In the genomic region with DNA sequence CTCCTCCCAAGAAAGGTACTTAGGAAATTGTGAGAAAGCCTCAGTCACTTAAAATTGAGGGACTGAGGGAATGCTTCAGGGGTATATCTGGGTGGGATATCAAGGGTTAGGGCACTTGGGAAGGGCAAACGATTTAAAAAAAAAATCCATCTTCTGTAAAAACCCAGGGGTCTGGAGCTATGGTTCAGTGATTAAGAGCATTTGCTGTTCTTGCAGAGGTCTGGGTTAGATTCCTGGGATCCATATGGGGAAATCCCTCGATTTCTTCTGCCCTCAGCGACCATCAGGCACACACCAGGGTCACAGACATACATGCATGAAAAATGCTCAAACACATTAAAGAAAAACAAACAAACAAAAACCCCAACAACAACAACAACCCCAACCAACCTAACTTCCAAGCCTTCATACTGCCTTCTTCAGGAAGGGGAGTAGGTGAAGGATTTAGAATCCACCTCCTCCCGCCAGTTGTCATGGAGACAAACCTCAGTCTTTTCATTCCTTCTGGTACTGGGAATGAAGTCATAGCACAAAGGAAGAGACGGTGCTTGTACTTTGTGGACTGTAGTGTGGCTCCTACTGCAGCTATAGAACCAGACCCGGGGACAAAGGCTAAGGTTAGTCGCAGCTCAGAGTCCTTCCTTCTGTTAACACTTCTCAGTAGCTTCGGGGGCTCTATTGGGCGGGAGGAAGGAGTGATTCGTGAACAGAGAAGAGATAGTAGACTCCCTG, we compare ENCODE assay signal across 8 mouse cellular contexts. TPM values are rescaled to one million over a fixed set of nuclear protein-coding genes. Genes with fewer than 3 reads are reported as not detected.
DNase-seq lines count a peak whose midpoint lies in the region; ATAC-seq and TF ChIP-seq lines count a peak whose summit lies in the region.

No protein-coding gene starts in this region.

- no peak for TF ChIP-seq CTCF in liver, adult 2 months (IDR thresholded peaks at IDR 0.05; ENCODE audit: low read depth, low read length)

- TF ChIP-seq POLR2A in liver, adult 2 months (IDR thresholded peaks at IDR 0.05; ENCODE audit: extremely low read depth, insufficient read depth, low read length), result no peak

- no peaks in the 10 kb centered on the region for H3K36me3 ChIP-seq in liver, adult 2 months (ENCODE audit: control insufficient read depth, insufficient read depth, low read length)
- H3K36me3 ChIP-seq in hindbrain, embryonic 10.5 days, result 0 out of 2 replicates have a peak, but pooled peaks cover 4% of the 10 kb centered on the region

- intact Hi-C loops in gastrocnemius, postnatal 36 days (cut with DNase I), result loop anchor here (10.0 kb wide), 1 partner anchor 263 kb away; no protein-coding TSS in a partner anchor
- intact Hi-C loops in left cerebral cortex, postnatal 36 days (cut with DNase I), result loop anchor here (1.0 to 10.0 kb wide), 3 partner anchors 51 to 153 kb away; no protein-coding TSS in a partner anchor

- peak overlapping the region; percentile 86 for H3K27ac ChIP-seq in liver, adult 2 months (replicated peaks; ENCODE audit: insufficient read depth, low read depth, low read length)
- peak overlapping the region; percentile 77 for H3K27ac ChIP-seq in brown adipose tissue, adult 24 weeks (replicated peaks; ENCODE audit: low read depth, low read length)
- peak overlapping the region; percentile 99 for H3K27ac ChIP-seq in hindbrain, embryonic 10.5 days

- peak overlapping the region; percentile 77 for H3K9ac ChIP-seq in liver, adult 2 months (ENCODE audit: low read depth, low read length)

- no peaks in the 10 kb centered on the region for H3K9me3 ChIP-seq in hindbrain, embryonic 10.5 days

- H3K4me3 ChIP-seq in liver, adult 2 months (ENCODE audit: insufficient read depth, low read depth, low read length), result peak overlapping the region; percentile 67
- H3K4me3 ChIP-seq in brown adipose tissue, adult 24 weeks (ENCODE audit: insufficient read depth, low read depth, low read length), result peak overlapping the region; percentile 86
- peak overlapping the region; percentile 89 for H3K4me3 ChIP-seq in hindbrain, embryonic 10.5 days

- no peaks in the 10 kb centered on the region for H3K27me3 ChIP-seq in liver, adult 2 months (ENCODE audit: control insufficient read depth, insufficient read depth, low read length)
- H3K27me3 ChIP-seq in hindbrain, embryonic 10.5 days (ENCODE audit: insufficient read depth, poor library complexity, severe bottlenecking), result no peaks in the 10 kb centered on the region

- WGBS in liver, adult 2 months, result 8% methylated on average over 10 of the region's 10 CpGs
- WGBS in hindbrain, embryonic 10.5 days, result 4% methylated on average over 10 of the region's 10 CpGs

- peaks cover 6% of the 10 kb centered on the region for H3K4me1 ChIP-seq in liver, adult 2 months (ENCODE audit: control insufficient read depth, insufficient read depth, low read length)
- peaks cover 9% of the 10 kb centered on the region for H3K4me1 ChIP-seq in brown adipose tissue, adult 24 weeks (ENCODE audit: control insufficient read depth, insufficient read depth, insufficient read length, low read length)
- peaks cover 38% of the 10 kb centered on the region for H3K4me1 ChIP-seq in hindbrain, embryonic 10.5 days (replicated peaks)

- peaks cover 7% of the 10 kb centered on the region; the same call in 1 of the 2 replicates for H3K79me2 ChIP-seq in liver, adult 2 months (ENCODE audit: control insufficient read depth, insufficient read depth, low read length)

- no peak for DNase-seq in liver, adult 2 months (ENCODE audit: extremely low read depth, low read depth, low spot score)
- DNase-seq in liver, result no peak
- DNase-seq in hindbrain, embryonic 10.5 days (ENCODE audit: low spot score), result no peak
- DNase-seq in cerebellum, adult 8-10 months, result no peak
- DNase-seq in gastrocnemius, postnatal 36 days, result no peak
- DNase-seq in left cerebral cortex, postnatal 36 days (ENCODE audit: low spot score in 2 of 2), result no peak

- ATAC-seq in megakaryocyte-erythroid progenitor cell, adult 5-6 weeks (replicated peaks; ENCODE audit: low FRiP score, low TSS enrichment, poor library complexity, severe bottlenecking), result peak; percentile 35

RNA-seq across cellular contexts. Expression of a gene that starts 0.6 kb away (rescaled TPM):
- total RNA-seq in liver, adult 2 months (2014; rRNA removed), result 16.0 and 16.2 TPM in 2 replicates
- polyA plus RNA-seq in liver, adult 2 months (2012; rRNA removed), result 6.1 and 6.6 TPM in 2 replicates
- polyA plus RNA-seq in brown adipose tissue, adult 24 weeks (2012; ENCODE audit: insufficient read depth, insufficient read length, missing spikeins), result 23.4 and 38.5 TPM in 2 replicates
- 44.9 and 46.8 TPM in 2 replicates for polyA plus RNA-seq in hindbrain, embryonic 10.5 days (2016; fragmentation: Nextera tagmentation; extraction: Ambion mirVana)
- 47.4 and 52.7 TPM in 2 replicates for total RNA-seq in megakaryocyte-erythroid progenitor cell, adult 5-6 weeks (2014; fragmentation: Nextera tagmentation)
- total RNA-seq in megakaryocyte-erythroid progenitor cell, adult 5-6 weeks (2017), result 56.3 and 94.8 TPM in 2 replicates
- total RNA-seq in gastrocnemius, postnatal 36 days (2021), result 10 to 100 TPM; 16.9 to 21.3 TPM
- total RNA-seq in left cerebral cortex, postnatal 36 days (2021), result 10 to 100 TPM; 67.4 to 72.0 TPM

RNA-seq across cellular contexts. Expression of a gene that starts 27.8 kb away (rescaled TPM):
- total RNA-seq in liver, adult 2 months (2014; rRNA removed), result 25.0 and 40.6 TPM in 2 replicates
- 134 and 135 TPM in 2 replicates for polyA plus RNA-seq in liver, adult 2 months (2012; rRNA removed)
- 57.1 and 83.3 TPM in 2 replicates for polyA plus RNA-seq in brown adipose tissue, adult 24 weeks (2012; ENCODE audit: insufficient read depth, insufficient read length, missing spikeins)
- 16.4 and 19.0 TPM in 2 replicates for polyA plus RNA-seq in hindbrain, embryonic 10.5 days (2016; fragmentation: Nextera tagmentation; extraction: Ambion mirVana)
- total RNA-seq in megakaryocyte-erythroid progenitor cell, adult 5-6 weeks (2014; fragmentation: Nextera tagmentation), result 28.8 and 28.9 TPM in 2 replicates
- total RNA-seq in megakaryocyte-erythroid progenitor cell, adult 5-6 weeks (2017), result 16.9 and 24.8 TPM in 2 replicates
- total RNA-seq in gastrocnemius, postnatal 36 days (2021), result 10 to 100 TPM; 35.9 to 58.0 TPM
- 1 to 10 TPM; 6.5 to 6.9 TPM for total RNA-seq in left cerebral cortex, postnatal 36 days (2021)

RNA-seq across cellular contexts. Expression of a gene that starts 54.8 kb away (rescaled TPM):
- 12.4 and 15.4 TPM in 2 replicates for total RNA-seq in liver, adult 2 months (2014; rRNA removed)
- 49.1 and 53.8 TPM in 2 replicates for polyA plus RNA-seq in liver, adult 2 months (2012; rRNA removed)
- 15.9 and 26.0 TPM in 2 replicates for polyA plus RNA-seq in brown adipose tissue, adult 24 weeks (2012; ENCODE audit: insufficient read depth, insufficient read length, missing spikeins)
- 27.2 and 32.7 TPM in 2 replicates for polyA plus RNA-seq in hindbrain, embryonic 10.5 days (2016; fragmentation: Nextera tagmentation; extraction: Ambion mirVana)
- 5.9 and 14.7 TPM in 2 replicates for total RNA-seq in megakaryocyte-erythroid progenitor cell, adult 5-6 weeks (2014; fragmentation: Nextera tagmentation)
- total RNA-seq in megakaryocyte-erythroid progenitor cell, adult 5-6 weeks (2017), result 1.9 and 3.3 TPM in 2 replicates
- total RNA-seq in gastrocnemius, postnatal 36 days (2021), result 10 to 100 TPM; 13.9 to 15.0 TPM
- 10 to 100 TPM; 21.3 to 30.7 TPM for total RNA-seq in left cerebral cortex, postnatal 36 days (2021)
